Mouse (Mus musculus) lung, embryonic 16.5 days (tissue): ENCODE data around the gene Ttc28. TPM values are rescaled to one million over a fixed set of nuclear protein-coding genes. Genes with fewer than 3 reads are reported as not detected.
A peak's percentile ranks its signal among the peaks of the same experiment; 100 is the strongest.

ENCODE experiments used
- ATAC-seq: fragments of 200-750 bp; cut with Nextera tagmentation; 2 replicates; pipeline ENCODE4 v1.8.0; 2017; ENCODE audit warnings: low read depth, mild to moderate bottlenecking, moderate library complexity
- H3K27ac ChIP-seq: fragments of 300-500 bp; sonication (generic); 2 replicates; pipeline ENCODE4 v1.5.1; 2014; ENCODE audit warnings: mild to moderate bottlenecking, control low read depth, low read length
- H3K27me3 ChIP-seq: fragments of 300-500 bp; sonication (generic); 2 replicates; pipeline ENCODE4 v1.6.1; 2014; ENCODE audit warnings: low read depth, low read length, mixed read lengths; ENCODE audit not compliant: control insufficient read depth, insufficient read depth
- H3K36me3 ChIP-seq: fragments of 300-500 bp; sonication (generic); 2 replicates; pipeline ENCODE4 v1.6.1; 2014; ENCODE audit warnings: low read length; ENCODE audit not compliant: control insufficient read depth, insufficient read depth
- H3K4me1 ChIP-seq: fragments of 300-500 bp; sonication (generic); replicated peaks from 2 replicates; pipeline ENCODE4 v1.6.1; 2014; ENCODE audit warnings: low read length, mixed read lengths; ENCODE audit not compliant: control insufficient read depth, insufficient read depth
- H3K4me2 ChIP-seq: fragments of 300-500 bp; sonication (generic); 2 replicates; pipeline ENCODE4 v1.6.1; 2014; ENCODE audit warnings: low read depth, low read length, control low read depth
- H3K4me3 ChIP-seq: fragments of 300-500 bp; sonication (generic); 2 replicates; pipeline ENCODE4 v1.5.1; 2014; ENCODE audit warnings: mild to moderate bottlenecking, low read length, control low read depth
- H3K9ac ChIP-seq: fragments of 300-500 bp; sonication (generic); 2 replicates; pipeline ENCODE4 v1.6.1; 2014; ENCODE audit warnings: low read length, control low read depth
- H3K9me3 ChIP-seq: fragments of 300-500 bp; sonication (generic); 2 replicates; pipeline ENCODE4 v1.6.1; 2016; ENCODE audit warnings: low read length; ENCODE audit not compliant: control insufficient read depth
- WGBS: fragments of 180-500 bp; shearing (Covaris S2); extraction: QIAGEN DNeasy Blood & Tissue Kit; methylation state at CpG from one replicate; pipeline ENCODE4 v1.1.7; 2014; 5-methylcytosine and 5-hydroxymethylcytosine counted together
- microRNA counts: library from miRNA; unstranded; fragments of <30 nt; microRNA quantifications from one replicate; lab custom pipeline; 2016
- microRNA-seq: library from miRNA; unstranded; fragments of <30 nt; microRNA quantifications from one replicate; pipeline ENCODE4, GENCODE M21; 2016
- polyA plus RNA-seq: library from polyadenylated mRNA; unstranded; fragments of >200 nt; fragmentation: Nextera tagmentation; extraction: Ambion mirVana; gene quantifications from 2 replicates; pipeline ENCODE4 v1.2.1, GENCODE M21; 2015

Ttc28 gene
- polyA plus RNA-seq, 1 experiment from 2014 or later = 8.4 TPM

DNA sequence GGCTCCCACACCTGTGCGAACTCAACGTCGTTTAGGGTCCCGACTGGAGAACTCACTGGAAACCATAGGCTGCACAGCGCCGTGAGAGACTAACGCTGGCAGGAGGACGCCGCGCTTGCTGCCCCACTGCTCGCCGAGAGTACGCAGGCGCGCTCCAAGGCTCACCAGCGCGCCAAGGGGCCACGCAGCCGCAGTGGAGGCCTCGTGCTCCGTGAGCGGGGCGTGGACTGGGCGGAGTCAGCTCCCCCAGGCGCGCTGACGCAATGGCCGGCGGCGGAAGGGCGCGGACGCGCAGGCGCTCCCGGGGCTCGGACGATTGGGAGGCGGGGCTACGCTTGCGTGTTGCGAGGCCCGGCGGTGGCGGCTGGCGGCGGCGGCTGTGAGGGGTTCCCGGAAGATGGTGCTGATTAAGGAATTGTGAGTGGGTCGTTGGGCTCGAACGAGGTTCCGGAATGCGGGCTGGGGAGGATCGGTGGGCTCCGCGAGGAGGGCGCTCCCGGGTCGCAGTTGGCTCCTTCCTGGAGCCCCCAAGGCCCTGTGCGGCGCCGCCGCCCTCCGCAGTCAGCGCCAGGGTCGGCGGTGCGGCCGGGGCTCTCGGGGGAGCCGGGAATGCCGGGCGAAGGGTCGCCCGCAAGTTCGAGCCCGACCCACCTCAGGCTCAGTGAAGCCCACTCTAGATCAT is 451.0 kb downstream of the Ttc28 start, which contains the start of gene Pitpnb:
Gene Pitpnb, plus strand, starts transcription at position 347 of the 682 bp plus-strand sequence.
- WGBS = 0% methylated on average over 75 of the region's 78 CpGs
- no peaks in the 10 kb centered on the region for H3K27me3 ChIP-seq
- H3K4me2 ChIP-seq = peak within 1 kb of the TSS; percentile 77
- peaks cover 8% of the 10 kb centered on the region for H3K36me3 ChIP-seq
- 0 out of 2 replicates have a peak, but pooled peaks cover 2% of the 10 kb centered on the region for H3K9me3 ChIP-seq
- peak within 1 kb of the TSS; percentile 97 for H3K9ac ChIP-seq
- H3K4me1 ChIP-seq = peaks cover 13% of the 10 kb centered on the region
- peak; percentile 99 for ATAC-seq
- H3K27ac ChIP-seq = peak within 1 kb of the TSS; percentile 79
- H3K4me3 ChIP-seq = peak within 1 kb of the TSS; percentile 88

DNA sequence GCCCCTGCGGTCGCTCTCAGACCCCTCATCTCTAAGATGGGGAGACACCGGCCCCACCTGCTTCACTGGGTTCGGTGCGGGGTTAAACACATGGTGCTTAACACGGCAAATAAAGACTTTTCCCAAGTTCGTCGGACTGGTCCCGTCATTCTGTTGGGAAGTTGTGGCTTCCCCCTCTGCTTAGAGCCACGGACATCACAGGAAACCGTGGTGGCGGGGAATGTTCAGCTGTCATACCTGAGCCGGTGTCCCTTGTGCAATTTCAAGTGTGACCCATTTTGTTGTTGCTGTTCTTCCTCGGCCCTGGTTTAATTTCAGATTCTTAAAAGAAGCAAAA is 451.5 kb downstream of the Ttc28 start:
- Histone ChIP-seq H3K4me2 (peak overlapping the region; percentile 66), H3K4me3 (peak overlapping the region; percentile 88), H3K36me3 (peaks cover 8% of the 10 kb centered on the region), H3K27ac (peak overlapping the region; percentile 79), H3K4me1 (peaks cover 13% of the 10 kb centered on the region), H3K9me3 (0 out of 2 replicates have a peak, but pooled peaks cover 2% of the 10 kb centered on the region), H3K27me3 (no peaks in the 10 kb centered on the region), H3K9ac (peak overlapping the region; percentile 97)
- no peak for ATAC-seq
- WGBS = under 1% methylated on average over 14 of the region's 14 CpGs

DNA sequence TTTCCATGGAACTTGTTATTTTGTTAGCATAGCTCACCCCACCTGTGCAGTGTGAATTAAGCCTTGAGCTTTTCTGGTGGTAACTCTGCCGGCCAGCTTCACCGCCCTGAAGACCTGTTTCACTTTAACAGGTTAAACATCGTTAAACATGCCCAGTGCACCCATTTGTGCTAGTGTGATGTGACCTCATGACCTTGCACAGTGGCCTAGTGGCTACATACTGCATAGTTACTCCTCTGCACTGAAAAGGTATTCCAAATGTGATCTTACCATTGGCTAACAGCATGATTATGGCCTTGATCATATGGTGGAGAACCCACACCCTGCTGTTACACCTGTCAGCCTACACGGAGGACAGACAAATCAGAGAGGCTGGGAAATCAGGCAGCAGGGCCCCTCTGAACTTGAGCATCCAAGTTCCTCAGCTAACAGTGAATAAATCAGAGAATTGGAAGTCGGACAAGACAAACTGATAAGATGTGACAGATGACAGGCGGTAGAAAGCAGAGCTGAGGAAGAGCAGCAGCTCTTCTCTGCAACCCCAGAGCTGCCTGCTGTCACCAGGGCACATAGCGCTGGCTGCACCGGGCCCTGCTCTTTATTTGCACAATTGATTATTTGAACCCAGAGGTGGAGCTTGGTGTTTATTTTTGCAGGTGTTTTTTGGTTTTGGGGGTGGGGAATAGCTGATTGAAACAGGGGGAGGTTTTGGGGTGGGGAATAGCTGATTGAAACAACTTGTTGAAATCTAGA is 456.5 kb downstream of the Ttc28 start:
- Histone ChIP-seq H3K36me3 (peaks cover 23% of the 10 kb centered on the region), H3K27ac (no peak overlapping the region)

More for the DNA sequence above, 456.5 kb downstream of the Ttc28 start:
- H3K9me3 ChIP-seq = 0 out of 2 replicates have a peak, but pooled peaks cover 2% of the 10 kb centered on the region
- no peak overlapping the region for H3K4me2 ChIP-seq
- H3K4me3 ChIP-seq = no peak overlapping the region
- WGBS = 61% methylated on average over 8 of the region's 8 CpGs
- no peaks in the 10 kb centered on the region for H3K27me3 ChIP-seq
- ATAC-seq = no peak
- no peak overlapping the region for H3K9ac ChIP-seq
- peaks cover 13% of the 10 kb centered on the region for H3K4me1 ChIP-seq

MicroRNAs within 50 kb of the gene (microRNA counts, 519-probe panel; counts per million panel counts)
- microRNA mmu-miR-701 (lab: Ali Mortazavi, UCI) = 2,151 counts per million, percentile 37 among the panel's probes with 10 or more counts

Small RNA genes lying within 50 kb of the gene (microRNA-seq; reads per million reads assigned to microRNA genes)
- gene Mir701 = 77.2 reads per million, percentile 47 among the genes with 10 or more reads in this experiment

Other genes with a start within 250 kb of the Ttc28 start
- gene Noc4l, start 226.4 kb upstream of the Ttc28 start, polyA plus RNA-seq = 47.0 and 51.2 TPM in 2 replicates
- 15.0 and 17.5 TPM in 2 replicates for gene Ddx51, start 226.4 kb upstream of the Ttc28 start, polyA plus RNA-seq
- 41.8 and 46.3 TPM in 2 replicates for gene Ep400, start 109.1 kb upstream of the Ttc28 start, polyA plus RNA-seq
- 25.2 and 27.8 TPM in 2 replicates for gene Pus1, start 99.1 kb upstream of the Ttc28 start, polyA plus RNA-seq
- 13.1 and 16.3 TPM in 2 replicates for gene Ulk1, start 69.7 kb upstream of the Ttc28 start, polyA plus RNA-seq
- 28.1 and 33.1 TPM in 2 replicates for gene Hscb, start 40.0 kb upstream of the Ttc28 start, polyA plus RNA-seq
- 32.1 and 34.2 TPM in 2 replicates for gene Chek2, start 39.8 kb upstream of the Ttc28 start, polyA plus RNA-seq